Mouse (Mus musculus) bone marrow, adult 2 months (tissue): ENCODE measurements around the gene Tmem38a.

Experiments
- CTCF ChIP-seq: fragments of 200-500 bp; IDR thresholded peaks from 2 replicates; pipeline ENCODE4 v1.5.1; 2011; ENCODE audit warnings: low read length, control low read depth; ENCODE audit not compliant: control insufficient read depth, insufficient read depth
- POLR2A ChIP-seq: fragments of 200-500 bp; IDR thresholded peaks from 2 replicates; pipeline ENCODE4 v1.6.1; 2011; ENCODE audit warnings: low read depth, mild to moderate bottlenecking, control low read depth, low read length, borderline replicate concordance; ENCODE audit not compliant: control insufficient read depth

DNA sequence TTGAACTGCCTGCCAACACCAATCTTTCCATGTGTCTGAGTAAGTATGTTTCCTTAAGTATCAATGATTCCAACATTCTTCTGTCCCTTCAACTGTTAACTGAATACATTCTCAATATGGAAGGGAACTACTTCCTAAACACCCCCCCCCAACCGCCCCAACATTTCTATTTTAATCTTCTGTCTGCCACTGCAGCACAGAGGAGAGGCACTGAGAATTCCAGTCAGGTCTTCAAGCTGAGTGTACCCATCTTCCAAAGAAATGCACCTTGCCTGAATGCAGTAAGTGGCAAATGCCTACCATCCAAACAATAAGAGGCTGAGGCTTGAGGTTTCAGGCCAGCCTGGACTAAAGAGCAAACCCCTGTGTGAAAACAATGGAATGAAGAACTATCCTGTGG, 39.8 kb upstream of the Tmem38a start:
- TF ChIP-seq CTCF (no peak), POLR2A (no peak)
